Mouse (Mus musculus) megakaryocyte-erythroid progenitor cell, adult 5-6 weeks (primary cell): Measurements from ENCODE around the gene Nin. TPM values are rescaled to one million over a fixed set of nuclear protein-coding genes. Genes with fewer than 3 reads are reported as not detected.

ENCODE experiments used
- ATAC-seq: replicated peaks from 2 replicates; pipeline ENCODE4 v1.8.0; 2016; ENCODE audit warnings: mild to moderate bottlenecking, inconsistent platforms; ENCODE audit not compliant: severe bottlenecking, poor library complexity, low FRiP score, low TSS enrichment
- total RNA-seq, 2 experiments: library from RNA; stranded (forward) in 1 of 2; stranded (reverse) in 1 of 2; fragments of 200-1000, 215-1000 nt in 1 of 2; fragments of >200 nt in 1 of 2; fragmentation: Nextera tagmentation in 1 of 2; gene quantifications; 2 replicates each; pipeline ENCODE4 v1.2.3; 2014 to 2017

Gene Nin
- total RNA-seq, 2 experiments from 2014 or later, result 33.1 to 61.0 TPM

DNA sequence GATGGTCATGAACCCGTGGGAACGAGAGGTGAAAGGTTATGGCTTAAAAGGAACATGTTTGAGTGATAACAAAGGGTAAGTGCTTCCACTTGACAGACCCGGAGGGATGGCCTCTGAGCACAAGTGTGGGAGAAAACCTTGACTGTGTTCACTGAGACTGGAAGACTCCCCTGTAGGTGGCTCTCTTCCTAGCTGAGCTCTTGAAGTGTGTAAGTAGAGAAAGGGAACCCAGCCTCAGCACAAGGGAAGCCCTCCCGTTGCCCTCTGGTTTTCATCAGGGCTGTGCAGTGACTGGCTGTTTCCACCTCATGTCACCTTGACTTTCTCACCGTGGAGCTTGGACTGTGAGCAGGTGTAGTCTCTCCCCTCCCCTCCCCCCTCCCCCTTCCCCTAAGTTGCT, 15.6 kb upstream of the Nin start:
- ATAC-seq, result 0 out of 2 replicates have a peak, but pooled peaks have one; percentile 50

DNA sequence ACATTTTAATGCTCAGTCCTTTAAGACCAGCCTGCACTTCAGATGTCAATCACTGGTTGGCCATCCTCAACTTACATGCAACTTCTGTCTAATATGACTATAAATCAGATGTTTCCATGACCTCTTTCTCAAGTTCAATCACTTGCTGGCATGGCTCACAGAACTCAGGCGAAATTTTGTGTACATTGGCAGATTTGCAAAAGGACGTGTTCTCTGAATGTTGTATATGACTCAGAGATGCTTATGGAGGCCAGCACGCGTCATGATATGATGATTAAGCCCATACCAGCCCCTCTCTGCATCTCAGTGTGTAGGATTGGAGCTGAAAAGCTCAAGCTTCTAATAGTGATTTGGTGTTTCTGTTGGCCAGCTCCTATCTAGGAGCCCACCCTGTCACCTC, 13.1 kb upstream of the Nin start:
- no peak for ATAC-seq

DNA sequence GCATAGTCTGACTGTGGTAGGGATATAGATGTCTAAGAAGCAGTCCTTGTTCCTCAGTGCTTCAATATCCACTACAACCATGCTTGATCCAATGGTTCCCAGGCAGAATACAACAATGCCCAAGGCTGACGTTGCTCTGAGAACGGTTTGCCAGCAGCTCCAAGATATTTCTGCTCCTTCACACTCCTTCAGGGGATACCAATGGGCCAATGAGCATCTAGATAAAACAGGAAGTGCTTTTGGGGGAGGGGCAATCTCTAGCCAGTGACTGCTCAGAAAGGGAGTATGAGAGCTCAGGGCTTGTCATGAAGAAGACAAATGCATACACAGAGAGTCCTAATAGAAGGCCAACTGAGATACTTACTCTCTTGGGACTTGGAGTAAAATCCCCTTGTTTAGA, 6.0 kb upstream of the Nin start:
- ATAC-seq, result 0 out of 2 replicates have a peak, but pooled peaks have one; percentile 59

DNA sequence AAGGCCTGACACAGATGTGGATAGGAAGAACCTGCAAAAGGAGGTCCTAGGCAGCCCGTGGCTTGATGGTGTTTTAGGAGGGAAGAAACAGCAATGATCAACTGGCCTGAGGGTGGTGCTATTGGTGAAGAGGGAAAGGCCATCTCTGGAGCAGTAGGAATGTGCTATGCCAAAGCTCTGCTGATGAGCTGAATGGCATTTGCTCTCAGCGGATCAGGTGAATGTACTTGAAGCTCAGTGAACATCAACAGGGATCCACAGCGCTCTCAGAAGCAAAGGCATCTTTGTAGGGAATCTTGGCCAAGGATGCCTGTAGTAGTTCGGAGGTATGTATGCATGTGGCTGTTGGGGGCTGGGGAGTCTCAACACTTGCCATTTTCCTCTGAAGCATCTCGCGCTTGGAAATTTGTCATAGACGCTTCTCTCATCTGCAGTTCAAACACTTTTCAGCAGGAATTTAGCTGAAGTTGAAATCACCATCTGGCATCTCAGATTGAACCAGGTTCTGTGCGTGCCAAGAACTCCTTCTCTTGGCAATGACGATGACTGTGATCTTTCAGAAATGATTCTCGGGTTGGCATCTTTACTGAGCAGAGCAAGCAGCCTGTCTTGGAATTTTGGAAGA, 5.3 kb upstream of the Nin start:
- no peak for ATAC-seq

DNA sequence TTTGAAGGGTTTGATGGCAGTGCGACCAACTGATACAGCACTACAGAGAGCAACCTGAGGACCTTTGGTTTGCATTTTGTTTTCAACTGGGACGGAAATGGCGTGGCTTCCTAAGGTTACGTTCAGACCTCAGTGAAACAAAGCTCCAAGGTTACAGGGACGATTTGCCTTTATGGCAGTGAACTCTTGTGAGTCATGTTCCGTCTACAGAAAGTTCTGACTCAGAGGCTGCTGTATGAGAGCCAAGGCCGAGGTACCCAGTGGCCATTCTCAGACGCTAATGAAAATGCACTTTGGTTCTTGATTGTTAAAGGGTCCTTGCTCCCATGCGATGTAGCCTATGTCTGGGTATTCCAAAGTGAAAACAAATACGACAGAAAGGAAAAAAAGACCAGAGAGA, 3.6 kb upstream of the Nin start:
- ATAC-seq, result no peak

DNA sequence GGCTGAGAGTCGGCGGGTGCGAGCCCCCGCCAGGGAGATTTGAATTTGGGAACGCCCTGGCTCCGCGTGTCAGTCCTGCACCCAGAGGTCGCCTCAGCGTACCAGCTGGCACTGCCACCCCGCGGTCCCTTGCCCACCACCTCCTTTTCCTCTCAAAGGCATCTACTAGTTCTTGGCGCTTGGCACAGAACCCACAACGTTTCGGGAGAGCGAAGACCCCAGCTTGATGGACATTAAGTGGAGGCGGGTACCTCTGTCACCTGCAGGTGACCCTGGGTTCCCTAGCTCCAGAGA, 1.5 kb downstream of the Nin start:
- no peak for ATAC-seq

DNA sequence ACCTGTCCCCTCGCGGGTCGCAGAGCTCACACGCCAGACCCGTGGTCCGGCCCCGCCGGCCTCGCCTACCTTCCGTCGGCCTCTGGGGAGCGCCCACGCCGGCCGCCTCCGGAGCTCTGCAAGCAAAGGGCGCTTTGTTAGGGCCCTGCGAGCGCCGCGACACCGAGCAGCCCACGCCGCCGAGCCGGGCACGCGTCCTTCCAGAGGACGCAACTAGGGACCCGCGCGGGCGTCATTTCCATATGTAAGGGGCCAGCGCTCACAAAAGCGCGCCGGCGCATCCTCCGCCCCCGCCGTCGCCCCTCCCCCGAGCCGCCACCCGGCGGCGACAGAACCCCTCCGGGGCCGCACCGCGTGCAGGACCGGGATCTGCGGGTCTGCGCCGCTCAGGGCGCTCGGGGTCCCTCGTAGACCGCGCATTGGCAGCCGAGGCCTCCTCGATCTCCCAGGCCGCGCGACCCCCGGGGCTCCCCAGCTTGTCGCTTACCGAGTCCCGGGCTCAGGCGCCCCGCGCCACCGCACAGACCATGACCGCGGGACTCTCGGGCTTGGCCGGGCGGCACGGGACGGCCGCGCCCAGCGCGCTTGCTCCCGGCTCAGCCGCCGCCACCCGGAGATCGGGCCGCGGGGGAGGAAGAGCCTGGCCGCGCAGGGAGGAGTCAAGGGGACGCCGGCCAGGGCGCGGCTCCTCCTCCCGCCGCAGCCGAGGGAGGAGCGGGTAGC, 2.0 kb downstream of the Nin start:
- ATAC-seq, result peak; percentile 85

DNA sequence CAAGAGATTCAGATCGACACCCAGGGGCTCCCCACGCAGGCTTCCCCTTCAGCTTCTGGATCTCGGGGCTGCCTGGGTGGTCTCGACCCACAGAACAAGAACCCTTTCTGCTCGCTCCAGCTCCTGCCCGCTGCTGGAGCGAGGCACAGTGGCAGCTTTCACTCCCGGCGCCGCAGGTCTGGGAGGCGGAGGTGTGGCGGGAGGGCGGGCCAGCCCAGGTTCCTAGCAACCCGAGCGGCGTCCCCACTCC, 2.5 kb downstream of the Nin start:
- 0 out of 2 replicates have a peak, but pooled peaks have one; percentile 13 for ATAC-seq

DNA sequence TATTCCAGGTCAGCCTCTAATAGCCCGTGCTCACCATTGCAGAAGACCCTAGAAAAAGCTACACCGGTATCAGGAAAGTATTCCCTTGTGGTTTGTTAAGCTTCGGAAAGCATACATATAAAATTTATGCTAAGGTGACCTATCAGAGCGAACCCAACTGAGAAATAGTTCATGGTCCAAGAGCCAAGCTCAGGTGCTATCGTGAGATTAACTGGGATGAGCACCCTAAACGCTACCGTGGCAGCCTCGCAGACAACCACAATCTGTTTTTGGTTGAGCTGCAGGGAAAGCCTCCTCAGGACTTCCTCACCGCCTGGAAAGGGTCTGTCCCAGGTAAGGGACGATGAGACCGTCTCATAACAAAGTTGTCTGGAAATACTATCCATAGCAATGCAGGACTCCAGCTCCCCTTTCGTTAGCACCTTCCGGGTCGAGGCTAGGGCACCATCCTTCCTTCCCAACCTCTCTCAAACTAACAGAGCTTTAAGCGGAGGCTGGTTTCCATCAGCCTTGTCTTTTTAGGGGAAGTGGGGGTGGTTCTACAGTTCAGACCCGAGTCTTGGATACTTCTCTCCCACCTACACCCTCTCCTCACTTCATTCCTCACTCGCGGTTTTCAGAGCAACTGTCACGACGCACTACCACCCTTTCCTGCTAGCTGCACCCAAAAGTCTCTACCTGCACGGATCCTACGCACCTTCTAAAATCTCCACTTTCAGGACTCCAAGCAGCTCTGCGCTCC, 3.0 kb downstream of the Nin start:
- peak; percentile 49 for ATAC-seq

DNA sequence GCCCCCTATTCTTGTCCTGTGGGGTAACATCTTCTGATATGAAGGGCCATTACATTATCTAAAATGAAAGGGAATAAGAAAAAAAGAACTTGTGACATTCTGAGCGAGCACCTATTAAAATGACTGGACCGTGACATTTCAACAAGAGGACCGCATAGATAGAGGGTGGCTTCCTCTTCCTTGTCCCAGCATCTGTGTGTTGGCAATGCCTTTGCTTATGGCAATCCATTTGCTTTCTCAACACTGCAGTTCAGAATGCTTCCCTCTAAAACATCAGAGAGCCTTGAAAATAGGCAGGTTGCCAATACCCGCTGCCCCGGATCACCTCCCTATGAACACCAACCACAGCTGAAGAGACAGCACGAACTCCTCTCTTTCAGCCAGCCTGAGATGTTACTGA, 3.6 kb downstream of the Nin start:
- peak; percentile 19; the same call in 1 of the 2 replicates for ATAC-seq

DNA sequence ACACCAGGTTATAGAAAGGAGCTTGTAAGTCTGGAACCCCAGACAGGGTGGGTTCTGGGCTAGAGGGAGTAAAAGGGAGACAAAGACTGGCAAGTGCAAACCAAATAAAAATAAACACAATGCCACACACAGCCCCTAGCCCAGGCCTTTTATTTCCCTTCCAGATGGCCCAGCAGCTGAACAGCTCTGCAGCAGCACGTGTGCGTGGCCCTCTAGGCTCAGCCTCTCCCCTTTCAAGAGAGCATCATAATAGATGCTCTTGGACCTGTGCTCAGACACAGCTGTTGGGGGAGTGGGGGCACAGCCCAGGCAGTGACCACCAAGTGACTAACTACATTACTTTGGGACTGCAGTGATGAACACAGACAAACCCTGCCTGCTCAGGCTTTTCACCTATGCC, 5.4 kb downstream of the Nin start:
- no peak for ATAC-seq

DNA sequence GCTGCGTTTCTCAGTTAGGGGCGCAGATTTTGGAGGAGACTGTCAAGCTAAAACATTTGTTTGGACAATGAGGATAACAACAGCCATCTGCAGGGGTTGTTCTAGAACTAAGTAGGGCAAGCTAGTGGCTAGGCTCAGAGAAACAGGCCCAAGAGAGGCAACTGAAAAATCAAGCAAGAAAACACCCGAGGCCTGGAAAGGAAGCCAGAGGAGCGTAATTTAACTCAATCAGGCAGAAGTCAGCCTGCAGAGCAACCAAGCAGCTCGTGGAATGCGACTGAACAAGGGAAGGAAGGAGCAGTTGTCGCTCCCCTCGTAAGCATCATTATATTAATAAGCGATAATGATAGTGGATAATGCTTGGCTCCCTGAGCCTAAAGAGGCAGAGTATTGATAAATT, 7.0 kb downstream of the Nin start:
- ATAC-seq, result no peak

DNA sequence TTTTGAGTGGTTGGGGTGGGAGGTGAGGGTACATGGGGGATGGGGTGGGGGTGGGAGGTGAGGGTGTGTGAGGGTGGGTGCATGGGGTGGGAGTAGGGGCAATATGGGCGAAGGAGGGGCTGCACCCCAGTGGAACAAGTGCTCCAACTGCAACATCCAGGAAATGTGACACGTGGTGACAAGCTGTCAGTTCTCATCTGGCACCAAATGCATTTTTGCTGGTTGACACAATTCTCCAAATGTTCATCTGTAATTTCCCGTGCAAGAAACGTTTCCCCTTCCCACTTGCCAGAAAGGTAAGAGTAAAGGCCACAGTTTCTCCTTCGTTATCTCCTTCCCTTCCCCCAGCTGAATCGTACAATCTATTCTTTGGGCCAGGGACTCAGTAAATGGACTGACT, 7.6 kb downstream of the Nin start:
- no peak for ATAC-seq

DNA sequence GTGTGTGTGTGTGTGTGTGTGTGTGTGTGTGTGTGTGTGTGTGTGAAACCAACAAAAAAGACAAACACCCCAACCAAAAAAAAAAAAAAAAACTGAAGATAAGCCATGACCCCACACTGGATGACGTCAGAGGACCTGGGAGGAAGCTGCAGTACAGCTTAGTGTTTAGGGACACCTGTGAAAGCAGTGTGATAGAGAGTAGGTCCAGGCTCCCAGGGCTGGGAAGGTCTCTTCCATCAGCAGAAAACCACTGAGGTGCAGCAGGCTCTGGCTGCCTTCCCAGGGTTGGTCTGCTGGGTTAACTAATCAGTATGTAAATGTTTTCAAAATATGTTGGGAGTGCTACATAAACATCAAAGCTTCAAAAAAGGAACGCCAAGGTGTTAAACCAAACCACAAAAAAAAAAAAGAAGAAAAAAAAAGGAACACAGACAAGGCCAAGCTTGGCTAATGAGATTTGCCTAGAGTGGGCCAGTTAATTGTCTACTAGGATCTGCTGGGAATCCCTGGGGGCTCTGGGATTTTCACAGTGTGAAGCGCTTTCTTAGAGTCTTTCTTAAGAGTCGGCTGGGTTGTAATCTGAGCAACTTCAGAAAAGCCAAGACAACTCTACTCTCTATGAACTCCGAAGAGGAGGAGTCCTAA, 8.6 kb downstream of the Nin start:
- ATAC-seq, result no peak

DNA sequence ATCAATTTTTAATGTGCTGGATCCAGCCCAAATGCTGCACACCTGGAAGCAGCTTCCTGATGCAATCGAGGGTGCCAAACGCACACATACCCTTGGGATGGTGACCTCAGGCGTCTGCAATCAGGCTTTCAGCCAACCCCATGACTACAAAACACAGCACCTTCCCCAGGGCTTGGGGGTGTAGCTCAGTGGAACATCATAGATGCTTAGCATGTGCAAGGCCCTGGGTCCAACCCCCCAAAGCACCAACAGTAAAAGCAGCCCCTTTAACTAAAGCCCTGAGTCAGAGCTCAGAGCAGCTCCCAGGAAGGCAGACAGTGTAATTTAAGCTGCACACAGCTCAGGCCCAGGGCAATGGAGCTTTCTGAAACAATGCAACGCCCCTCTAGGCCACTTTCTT, 9.3 kb downstream of the Nin start:
- ATAC-seq, result no peak

DNA sequence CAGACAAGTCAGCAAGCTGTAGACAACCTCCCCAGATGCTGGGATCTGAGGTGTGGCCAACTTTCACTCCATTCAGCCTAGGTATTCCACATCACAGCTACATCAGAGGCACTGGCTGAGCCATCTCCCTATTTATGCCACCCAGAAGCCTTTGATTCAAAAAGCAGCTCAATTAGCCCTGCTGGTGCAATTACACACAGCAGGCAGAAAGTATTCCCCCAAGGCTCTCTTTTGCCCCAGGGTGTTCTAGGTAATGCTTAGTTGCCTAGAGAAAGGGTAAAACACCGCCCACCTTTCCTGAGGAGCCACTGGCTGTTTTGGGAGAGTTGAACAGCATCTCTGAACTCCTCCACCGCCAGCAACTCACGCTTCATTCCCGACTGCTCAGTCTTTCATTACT, 10.3 kb downstream of the Nin start:
- ATAC-seq, result no peak; the same call in 1 of the 2 replicates

DNA sequence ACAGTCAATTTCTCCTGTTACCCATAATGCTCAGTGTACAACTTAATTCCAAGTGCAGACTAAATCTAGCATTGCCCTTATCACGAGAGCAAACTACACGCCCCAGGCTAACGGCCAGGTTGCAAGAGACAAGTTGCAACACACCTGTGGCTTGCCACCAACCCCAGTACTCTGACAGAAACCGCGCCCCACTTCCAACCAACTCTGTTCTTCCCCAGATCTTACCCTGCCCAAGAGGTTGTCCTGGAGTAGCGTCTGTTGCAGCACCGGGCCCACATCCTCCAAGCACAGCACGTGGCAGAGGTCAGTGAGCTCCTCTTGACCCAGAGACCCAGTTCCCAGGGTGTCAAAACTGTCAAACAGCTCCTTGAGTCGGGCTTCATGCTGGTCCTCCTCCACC, 11.1 kb downstream of the Nin start:
- 0 out of 2 replicates have a peak, but pooled peaks have one; percentile 29 for ATAC-seq

DNA sequence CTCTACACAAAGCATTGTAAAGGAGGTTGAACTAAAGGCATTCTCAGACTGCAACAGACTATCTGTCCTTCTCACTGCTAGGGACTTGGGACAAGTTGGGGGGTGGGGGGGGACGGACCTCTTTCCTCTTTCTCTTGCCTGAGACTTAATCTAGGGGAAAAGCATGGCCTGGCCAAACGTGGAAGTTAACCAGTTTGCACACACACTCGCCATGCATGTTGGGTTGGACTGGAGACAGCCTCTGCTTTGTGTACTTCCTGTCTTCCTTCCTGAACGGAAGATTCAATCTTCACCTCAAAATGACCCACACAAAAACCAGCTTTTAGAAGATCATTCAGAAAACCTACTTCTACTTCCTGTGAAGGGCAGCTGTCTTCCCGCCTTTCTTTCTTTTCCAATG, 11.7 kb downstream of the Nin start:
- no peak for ATAC-seq

DNA sequence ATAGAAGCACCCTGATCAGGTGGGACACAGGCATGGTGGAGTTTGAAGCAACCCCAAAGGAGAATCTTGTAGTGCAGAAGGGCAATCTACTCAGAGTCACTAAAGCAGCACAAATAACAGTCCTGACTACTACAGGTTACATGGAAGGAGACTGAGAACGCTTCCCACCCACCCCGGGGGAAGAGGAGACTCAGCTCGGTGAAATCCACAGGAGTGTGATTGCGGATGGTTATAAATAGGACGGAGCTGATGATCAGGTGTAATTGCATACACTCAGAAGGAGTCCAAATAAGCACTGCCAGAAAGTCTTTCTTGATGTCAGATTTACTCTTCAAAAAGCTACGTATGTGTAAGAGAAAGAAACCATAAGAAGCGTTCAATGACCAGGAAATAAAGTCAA, 15.6 kb downstream of the Nin start:
- no peak for ATAC-seq

DNA sequence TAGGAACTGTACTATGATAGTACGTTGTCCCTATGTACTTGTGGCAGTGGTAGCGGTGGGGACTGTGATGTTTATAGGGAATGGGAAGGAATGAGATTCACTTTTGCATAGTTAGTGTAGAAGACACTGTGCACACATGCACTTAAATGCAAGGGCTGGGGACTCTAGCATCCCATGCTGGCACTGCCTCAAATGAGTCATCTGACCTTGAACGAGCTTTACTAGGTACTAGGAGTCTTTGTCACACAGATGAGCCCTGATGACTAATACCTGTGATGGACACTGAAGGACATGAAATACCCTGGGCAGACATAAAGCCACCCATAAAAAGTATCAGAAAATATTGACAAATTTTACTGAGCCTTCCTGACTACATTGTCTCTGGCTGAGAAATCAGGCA, 16.2 kb downstream of the Nin start:
- ATAC-seq, result no peak
